Mouse (Mus musculus) spleen, postnatal 4 days (tissue): ENCODE data around the gene Olig2.

Experiments
- DNase-seq, 2 experiments: peaks; one replicate each; pipeline ENCODE4 v3.0.0; 2022; ENCODE audit warnings: low spot score in 2 of 2

Olig2 gene

DNA sequence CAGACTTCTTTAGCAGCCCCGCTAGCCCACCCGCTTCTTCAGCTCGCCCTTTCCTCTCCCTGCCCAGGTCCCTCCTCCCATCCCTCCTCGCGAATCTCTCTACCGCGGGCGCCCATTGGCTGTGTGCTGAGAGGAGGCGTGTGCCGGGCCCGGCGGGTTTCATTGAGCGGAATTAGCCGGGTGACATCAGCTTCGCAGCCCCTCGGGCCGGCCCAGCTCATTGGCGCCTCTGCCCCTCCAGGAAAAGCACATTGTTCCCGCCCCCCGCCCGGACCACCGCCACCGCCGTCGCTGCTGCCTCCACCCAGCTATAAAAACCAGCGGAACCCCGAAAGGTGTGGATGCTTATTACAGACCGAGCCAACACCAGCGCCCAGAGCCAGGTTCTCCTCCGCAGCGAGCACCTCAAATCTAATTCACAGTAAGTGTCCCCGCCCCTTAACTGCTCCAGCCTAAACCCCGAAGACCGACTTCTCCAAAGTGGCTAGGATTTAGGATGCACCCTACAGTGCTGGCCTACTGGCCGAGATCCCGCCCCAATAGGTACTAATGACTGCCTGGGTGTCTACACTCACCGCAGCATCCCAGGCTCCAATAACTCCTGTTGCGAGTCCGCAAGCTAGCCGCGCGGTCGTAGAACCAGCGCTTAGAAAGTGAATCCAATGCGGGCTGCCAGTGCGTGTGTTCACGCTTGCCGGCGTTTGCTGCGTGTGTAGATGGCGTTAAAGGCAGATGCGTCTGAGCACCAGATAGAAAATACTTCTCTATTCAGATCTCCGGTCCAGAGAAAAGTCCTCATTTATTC lies at the start of gene Olig2:
Gene Olig2 (plus strand): TSS at position 225 of the 805 bp plus-strand sequence.
- DNase-seq: no peak

DNA sequence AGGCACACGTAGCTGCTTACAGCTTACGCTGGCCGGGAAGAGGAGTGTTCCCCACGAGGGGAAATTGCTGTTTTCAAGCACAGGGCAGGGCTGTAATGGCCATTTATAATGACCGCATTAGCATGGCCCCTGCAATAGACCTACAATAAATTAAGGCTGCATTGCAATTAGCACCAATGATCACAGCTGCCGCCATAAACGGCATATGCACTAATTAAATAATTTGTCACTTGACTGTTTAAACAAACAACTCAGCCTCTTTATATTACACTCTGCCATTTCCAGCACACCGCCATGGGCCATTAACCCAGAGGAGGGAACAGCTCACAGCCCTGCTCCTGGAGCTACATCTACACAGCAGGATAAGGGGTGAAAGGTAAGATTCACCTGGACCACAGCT lies 49.4 kb upstream of the Olig2 start:
- no peak for DNase-seq

DNA sequence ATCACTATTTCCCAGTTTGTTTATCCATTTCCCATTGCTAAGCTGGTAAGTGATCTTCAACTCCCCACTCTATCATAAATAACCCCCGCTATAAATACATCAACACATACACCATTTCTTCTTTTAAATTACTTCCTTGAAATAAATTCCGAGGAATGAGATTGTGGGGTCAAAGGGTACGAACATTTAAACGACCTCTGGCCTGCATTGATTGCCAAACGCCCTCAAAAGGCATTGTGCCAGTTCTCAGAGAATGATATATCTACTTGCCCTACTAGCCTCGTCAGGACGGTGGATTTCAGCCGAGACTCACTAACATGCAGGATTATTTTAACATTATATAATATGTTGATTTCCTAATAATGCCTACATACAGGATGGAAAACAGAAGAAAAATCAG lies 38.2 kb upstream of the Olig2 start:
- DNase-seq: no peak

DNA sequence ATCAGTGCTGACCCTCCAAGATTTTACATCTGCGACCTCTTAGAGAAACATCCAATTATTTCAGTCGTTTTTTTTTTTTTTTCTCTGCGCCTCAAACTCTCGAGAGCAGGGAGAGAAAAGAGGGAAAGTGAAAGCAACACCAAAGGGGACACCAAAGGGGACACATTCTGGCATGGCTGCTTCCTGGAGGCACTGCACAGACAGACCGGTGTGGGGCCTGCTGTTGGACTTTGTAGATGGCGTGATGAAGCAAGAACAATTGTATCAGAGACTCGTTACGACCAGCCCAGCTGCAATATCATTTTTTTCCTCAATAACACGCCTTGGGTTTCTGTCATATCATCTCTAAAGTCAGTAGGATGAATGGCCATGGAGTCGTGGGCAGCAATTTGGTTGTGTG lies 37.6 kb upstream of the Olig2 start:
- no peak for DNase-seq

DNA sequence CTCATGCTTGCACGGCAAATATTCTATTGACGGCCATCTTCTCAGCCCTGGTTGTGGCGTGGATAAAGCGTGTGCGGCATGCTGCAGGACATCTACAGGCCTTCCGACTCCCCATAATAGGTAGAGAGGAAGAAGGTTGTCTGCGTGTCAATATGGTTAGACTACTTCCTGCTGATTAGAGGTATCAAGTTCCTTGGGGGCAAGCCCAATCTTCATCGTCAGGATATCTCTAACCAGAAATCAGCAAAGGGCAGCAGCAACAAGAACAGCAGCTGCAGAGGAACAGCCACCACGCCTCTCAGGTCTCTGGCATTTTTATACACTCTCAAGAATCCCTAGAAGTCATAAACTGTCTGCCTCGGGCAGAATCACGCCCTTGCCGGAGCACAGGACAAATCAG lies 37.0 kb upstream of the Olig2 start:
- DNase-seq: no peak

DNA sequence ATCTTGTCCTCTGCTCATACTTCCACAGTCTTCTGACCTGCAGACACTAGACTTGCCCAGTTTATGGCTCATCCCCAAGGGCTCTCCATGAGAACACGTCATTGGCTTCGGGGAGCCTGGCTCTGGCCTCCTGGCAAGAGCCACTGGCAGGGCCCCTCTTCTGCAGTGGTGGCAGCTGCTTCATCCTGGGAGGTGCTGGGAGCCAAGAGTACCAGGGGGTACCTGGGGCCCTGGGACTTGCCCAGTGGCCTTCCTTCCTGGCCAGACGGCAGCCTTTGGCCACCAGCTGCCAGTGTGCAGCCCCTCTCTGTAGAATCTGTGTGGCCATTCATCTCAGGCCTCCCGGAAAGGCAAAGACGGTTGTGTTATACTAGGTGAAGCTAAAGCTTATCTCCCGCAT lies 34.0 kb upstream of the Olig2 start:
- no peak for DNase-seq

DNA sequence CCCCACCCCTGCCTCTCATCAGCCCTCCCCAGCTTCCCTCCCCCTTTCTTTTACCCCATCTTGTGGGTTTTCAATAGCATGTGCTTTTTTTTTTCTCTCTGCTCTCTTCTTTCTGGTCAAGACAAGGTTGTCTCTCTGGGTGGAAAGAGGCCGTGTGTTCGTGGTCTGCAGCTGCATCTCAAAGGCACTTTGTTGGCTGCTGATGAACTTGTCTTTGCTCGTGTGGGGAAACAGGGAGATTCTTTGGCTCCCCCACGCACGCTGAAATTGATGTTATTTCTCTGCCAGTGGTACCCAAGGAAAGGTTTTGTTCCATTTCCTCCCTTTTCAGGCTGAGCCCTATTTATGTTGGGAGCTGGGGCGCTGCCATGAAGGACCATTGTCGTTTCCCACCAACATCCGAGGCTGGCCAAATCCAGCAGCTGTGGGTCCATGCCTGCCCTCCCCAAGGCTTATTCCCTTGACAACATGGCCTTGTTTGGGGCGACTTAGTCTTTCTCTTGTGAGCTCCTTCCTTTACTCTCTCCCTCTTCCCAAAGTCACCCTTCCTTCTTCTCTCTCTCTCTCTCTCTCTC lies 33.5 kb upstream of the Olig2 start:
- DNase-seq: no peak

DNA sequence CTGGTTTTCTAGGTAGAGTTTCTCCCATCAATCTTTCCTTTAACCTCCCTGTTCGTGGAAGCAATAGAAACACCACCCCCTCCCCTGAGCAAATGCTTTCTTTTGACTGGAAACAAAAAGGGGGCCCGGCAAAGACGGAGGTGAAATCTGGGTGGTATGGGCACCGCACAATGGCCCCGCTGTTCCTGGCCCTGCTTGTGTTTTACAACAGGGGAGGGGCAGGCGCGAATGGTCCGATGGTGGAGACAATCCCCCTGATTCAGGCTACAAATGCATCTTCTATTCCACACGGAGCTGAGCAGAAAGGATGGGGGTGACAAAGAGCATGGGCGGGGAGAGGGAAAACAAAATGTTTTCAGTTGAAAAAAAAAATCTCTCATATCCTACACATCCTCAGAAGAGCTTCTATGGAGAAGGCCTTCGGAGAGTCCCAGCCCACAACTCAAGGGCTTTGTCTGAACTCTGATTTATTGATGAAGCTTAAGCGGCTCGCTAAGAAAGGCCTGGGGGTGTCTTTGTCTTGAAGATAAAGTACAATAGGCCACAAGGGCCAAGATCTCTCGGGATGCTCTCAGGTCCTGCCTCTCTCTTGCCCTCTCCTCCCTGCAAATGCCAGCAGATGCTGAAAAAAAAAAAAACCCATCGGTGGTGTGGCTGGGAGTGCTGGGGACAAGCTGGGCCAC lies 32.4 kb upstream of the Olig2 start:
- DNase-seq: no peak

DNA sequence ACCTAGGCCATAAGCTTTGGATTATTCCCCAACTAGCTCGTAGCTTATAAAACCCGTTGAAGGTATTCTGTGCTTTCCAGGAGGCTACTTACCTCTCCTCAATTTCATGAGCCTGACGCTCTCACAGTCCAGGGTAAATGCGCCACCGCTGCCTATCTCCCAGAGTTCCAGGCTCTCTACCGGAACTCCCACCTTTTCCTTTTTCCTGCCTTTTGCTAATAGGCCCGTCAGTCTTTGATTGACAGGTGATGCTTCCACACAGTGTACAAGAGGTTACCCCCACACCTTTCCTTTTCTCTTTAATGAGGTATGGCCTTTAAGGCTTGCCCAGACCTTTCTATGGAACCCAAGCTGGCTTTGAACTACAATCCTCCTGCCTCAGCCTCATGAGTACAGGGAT lies 25.4 kb upstream of the Olig2 start:
- no peak for DNase-seq

DNA sequence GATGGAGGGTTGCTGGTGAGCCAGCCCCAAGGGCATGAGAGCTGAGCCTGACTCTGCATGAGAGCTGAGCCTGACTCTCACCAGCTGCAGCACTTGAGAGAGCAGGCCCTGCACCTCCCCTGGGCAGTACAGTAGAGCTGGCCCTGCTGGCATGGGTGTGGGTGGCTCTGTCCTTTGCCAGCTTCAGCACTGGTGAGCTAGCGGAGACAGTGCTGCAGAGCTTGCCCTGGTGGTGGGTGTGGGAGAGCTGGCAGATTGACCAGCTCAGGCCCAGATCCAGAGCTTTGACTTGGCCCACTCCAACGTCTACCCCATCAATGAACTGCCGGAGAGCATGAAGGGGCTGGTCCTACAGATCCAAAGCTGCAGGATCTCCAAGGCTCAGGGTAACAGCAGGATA lies 22.3 kb upstream of the Olig2 start:
- no peak for DNase-seq

DNA sequence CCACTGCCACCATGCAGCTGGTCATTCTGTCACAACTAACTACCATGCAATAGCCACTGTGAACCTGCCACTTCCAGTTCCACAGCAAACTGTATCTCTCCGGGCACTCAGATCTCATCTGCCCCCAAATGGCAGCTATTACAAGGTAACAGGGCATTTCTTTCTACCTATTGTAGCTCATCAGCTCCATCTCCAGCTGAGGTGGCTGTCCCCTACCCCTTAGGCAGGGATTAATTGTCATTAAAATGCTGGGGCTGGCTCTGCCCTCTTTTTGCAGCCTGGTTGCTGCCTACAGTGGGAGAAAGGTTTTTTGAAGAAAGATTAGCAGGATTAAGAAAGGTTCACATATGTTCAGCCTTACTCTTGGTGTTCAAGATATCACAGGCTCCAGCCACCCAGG lies 18.9 kb upstream of the Olig2 start:
- DNase-seq: no peak

DNA sequence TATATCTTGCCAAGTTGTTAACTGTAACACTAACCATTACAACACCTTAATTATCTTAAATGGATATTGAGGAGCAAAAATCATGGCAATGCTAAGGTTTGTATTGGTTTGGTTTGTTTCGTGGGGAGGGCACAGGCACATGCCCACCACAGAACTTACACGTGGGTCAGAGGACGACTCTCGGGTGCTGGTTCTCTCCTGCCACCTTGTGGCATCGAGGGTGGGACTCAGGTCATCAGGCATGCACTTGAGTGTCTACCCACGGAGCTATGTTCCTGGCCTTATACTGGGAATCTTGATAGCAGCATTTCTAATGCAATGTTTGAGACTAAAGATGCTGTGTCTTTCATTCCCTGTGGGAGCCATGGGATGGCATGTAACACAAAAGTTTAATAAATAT lies 8.2 kb upstream of the Olig2 start:
- DNase-seq: no peak

DNA sequence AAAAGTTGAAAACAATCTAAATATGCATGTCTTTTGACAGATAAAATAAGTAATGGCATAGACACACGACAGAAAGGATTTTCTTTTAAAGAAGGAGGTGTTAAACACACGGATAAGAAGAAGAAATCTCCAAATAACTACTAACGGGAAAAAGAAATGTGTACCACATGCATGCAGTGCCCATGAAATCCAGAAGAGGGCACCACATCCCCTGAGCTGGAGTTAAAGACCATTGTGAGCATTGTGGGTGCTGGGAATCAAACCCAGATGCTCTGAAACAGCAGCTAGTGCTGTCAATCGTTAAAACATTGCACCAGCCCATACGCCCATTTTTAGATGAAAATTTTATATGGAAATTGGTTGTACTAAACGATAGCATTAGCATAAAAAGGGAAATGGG lies 7.3 kb upstream of the Olig2 start:
- no peak for DNase-seq

DNA sequence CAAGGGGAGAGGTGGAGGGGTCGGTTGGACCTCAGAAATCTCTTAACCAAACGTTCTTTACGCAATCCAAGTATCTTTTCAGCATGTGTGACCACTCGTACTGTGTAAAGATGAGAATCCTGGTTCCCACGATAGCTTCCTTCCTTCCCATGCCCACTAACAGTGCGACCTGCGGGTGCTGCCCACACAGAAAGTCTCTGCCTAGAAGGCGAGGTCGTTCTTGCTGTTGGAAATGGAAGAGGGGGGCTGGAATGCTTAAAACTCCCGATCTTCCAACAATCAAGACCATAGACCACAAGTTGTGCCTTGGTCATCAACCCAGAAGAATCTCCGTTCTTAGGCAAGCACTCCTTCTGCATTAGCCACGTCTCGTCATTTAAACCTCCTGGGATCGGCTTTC lies 6.0 kb upstream of the Olig2 start:
- no peak for DNase-seq

DNA sequence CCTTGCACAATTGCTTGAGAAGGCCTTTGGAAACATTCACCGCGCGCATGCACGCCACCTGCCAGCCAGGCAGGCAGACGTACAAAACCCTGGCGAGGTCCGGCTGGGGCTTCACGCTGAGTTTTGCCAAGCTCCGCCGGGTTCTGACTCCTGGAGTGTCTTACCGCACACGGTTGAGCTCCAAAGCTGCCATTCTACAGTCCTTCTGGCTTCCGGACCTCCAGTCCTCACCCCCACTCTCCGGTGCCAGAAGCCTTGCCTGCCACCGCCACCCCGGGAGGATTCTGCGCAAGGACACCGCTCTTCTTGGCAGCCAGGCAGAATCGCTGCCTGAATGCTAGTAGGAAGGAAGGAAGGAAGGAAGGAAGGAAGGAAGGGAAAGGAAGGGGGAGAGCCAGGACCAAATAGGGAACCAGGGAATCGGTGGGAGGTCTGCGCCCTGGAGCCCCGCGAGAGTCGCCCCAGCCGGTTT lies 3.0 kb upstream of the Olig2 start:
- no peak for DNase-seq

DNA sequence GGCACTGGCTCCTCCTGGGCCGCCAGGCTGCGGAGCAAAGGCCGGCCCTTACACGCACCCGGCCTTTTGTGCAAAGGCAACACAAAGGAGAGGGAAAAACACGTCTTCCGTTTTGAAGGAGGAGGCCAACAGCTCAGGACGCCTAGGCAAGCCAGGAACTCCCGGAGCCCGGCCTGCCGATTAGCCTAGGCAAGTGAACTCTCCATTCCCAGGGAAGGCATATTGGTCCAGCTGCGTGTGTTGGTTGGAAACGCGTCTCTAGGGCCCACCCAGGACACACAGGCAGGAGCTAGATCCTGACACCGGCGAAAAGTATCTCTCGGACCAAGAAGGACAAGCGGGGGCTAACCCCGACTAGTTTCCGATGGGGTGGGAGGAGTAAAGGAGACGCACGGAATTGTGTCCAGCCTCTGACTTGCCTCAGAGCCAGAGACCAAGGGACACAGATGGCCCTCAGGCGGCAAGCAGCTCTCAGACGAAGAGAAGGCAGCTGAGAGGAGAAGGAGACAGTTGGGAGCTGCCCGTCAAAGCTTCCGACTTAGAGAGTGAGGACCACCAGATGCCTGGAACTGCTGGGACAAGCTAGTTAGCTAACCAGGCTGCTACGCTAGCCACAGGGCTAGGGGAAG lies 2.5 kb upstream of the Olig2 start:
- no peak for DNase-seq

DNA sequence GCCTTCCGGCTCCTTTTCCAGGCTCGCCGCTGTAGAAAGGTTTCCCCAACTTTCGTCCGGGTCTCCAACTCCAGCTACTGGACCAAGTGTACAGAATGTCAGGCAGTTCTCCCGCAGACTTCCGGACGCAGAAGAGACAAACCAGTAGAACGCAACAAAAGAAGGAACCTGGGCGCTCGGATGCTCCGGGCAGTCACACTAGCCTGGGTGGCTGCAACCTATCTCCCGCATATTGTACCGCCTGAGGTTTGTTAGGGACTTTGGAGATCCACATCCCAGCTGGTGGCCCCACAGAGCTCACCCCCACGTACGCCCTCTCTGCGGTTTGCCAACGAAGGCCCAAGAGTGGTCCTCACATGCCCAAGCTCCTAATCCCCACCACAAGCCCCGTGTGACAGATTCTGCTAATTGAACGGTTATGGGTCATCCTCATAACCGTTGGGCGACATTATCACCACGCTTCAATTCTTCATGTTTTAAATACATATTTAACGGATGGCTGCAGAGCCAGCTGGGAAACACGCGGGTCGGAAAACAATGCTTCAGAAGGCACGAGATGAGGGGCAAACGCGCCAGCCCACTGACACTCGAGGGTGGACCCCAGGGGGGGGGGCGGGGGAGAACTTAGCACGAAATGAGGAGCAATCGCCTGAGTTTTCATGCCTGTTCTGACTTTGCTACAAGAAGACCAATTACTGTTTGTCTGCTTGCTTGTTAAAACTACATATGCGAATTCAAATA lies 1.8 kb upstream of the Olig2 start:
- no peak for DNase-seq

DNA sequence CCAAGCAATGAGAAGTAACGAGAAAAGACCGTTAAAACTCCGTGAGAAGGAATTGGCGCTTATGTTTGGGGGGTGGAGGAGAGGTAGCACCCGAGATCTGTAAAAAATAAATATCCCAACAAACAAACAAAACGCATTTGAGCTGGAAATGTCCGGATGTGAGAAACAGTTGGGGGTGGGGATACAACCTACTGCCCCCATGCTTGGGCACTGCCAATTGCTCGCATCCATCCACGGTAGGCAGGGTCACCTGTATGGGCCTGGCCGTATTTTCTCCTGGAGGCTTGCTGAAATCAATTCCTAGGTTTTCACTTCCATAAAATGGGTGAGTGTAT lies 1.2 kb upstream of the Olig2 start:
- no peak for DNase-seq

DNA sequence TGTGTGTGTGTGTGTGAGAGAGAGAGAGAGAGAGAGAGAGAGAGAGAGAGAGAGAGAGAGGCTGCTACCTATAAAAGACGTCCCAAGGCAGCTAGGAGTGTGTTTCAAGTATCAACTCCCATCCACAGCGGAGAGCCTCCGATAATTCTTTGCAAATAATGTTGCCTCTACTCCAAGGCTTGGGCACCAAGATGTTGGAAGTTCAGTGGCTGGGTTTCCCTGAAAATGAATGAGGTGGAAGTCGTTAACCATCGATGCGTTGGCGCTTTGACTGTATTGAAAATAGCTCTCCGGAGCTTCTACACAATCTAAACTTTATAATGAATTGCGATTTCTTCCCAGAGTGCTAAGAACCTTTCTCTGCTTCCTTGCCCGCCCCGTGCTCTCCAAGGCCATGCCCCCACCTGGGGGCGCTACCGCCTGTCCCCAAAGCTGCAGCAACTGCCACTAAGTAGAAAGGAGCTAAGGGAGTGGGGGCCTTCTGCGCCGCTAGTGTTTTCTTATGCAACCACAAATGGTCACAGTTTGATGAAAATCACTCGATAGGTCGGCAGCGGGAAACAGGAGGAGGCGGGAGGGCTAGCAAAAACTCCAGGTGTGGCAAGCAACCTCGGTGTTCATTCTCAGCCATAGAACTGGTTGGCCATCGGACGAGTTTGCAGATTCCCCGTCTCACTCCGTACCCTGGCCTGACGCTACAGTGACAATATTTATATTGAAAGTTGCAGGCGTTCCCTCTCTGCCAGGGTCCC lies 600 bp upstream of the Olig2 start:
- DNase-seq: no peak

DNA sequence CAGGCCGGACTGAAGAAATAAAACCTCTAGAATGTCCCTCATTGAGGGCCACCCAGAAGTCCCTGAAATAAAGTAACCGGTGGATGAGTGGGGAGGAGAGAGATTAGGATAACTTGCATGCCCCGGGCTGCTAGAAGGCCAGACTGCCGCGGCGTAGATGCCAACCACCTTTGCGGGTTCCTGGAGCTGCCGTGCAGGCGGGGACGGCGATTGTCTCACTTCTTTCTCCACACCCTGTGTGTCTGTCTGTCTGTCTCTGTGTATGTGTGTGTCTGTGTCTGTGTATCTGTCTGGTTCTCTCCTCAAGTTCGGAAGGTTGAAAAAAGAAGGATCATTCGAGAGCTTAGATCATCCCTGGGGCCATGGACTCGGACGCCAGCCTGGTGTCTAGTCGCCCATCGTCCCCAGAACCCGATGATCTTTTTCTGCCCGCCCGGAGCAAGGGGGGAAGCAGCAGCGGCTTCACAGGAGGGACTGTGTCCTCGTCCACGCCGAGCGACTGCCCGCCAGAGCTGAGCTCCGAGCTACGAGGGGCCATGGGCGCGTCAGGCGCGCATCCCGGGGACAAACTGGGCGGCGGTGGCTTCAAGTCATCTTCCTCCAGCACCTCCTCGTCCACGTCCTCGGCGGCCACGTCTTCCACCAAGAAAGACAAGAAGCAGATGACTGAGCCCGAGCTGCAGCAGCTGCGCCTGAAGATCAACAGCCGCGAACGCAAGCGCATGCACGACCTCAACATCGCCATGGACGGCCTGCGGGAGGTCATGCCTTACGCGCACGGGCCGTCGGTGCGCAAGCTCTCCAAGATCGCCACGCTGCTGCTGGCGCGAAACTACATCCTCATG lies 1.0 kb downstream of the Olig2 start:
- DNase-seq: no peak
